In genomic region chr17:86494895-86495294, GRCm38 (mm10) we compare ENCODE assay signal across 18 mouse cellular contexts. TPM values are rescaled to one million over a fixed set of nuclear protein-coding genes. Genes with fewer than 3 reads are reported as not detected.
A peak's percentile ranks its signal among the peaks of the same experiment; 100 is the strongest.
DNase-seq lines count a peak whose midpoint lies in the region; ATAC-seq and TF ChIP-seq lines count a peak whose summit lies in the region.
"Had no signal": no experiment of that assay in that cellular context is flagged by ENCODE, and none has a peak within 500 bp of the region (broad histone marks: within the 10 kb centered on the region; RNA-seq: fewer than 3 reads in every experiment).

No protein-coding gene starts in this region.

- H3K4me3 ChIP-seq in gastrocnemius, adult 2 months: no peak overlapping the region
- no peak overlapping the region for H3K4me3 ChIP-seq in left cerebral cortex, adult 2 months
- H3K4me3 ChIP-seq: hindbrain, embryonic 12.5 days; lung, embryonic 15.5 days; midbrain, embryonic 10.5 days; myocyte had no signal

- TF ChIP-seq CTCF in gastrocnemius, adult 2 months (IDR thresholded peaks at IDR 0.05): peak; percentile 18; the same call in 1 of the 2 replicates
- TF ChIP-seq CTCF in left cerebral cortex, adult 2 months (IDR thresholded peaks at IDR 0.05): peak; percentile 38

- intact Hi-C loops in gastrocnemius, adult 2 months (cut with DNase I): loop anchor here (5.0 kb wide), 2 partner anchors 262 to 317 kb away; no protein-coding TSS in a partner anchor
- intact Hi-C loops in gastrocnemius, postnatal 14 days (cut with DNase I; ENCODE audit: low total_unique reads): no loop called here
- intact Hi-C loops in left cerebral cortex, adult 2 months (cut with DNase I): loop anchor here (5.0 kb wide), 1 partner anchor 257 kb away; the partner anchor contains the start of gene Epas1
- intact Hi-C loops in left cerebral cortex, postnatal 10 days (cut with DNase I): loop anchor here (5.0 to 10.0 kb wide), 2 partner anchors 320 to 412 kb away; no protein-coding TSS in a partner anchor

- DNase-seq in gastrocnemius, adult 2 months: no peak
- DNase-seq in gastrocnemius, postnatal 14 days: no peak
- no peak for DNase-seq in left cerebral cortex, adult 2 months (ENCODE audit: extremely low spot score in 1 of 2, low spot score in 2 of 2)
- DNase-seq in left cerebral cortex, postnatal 10 days (ENCODE audit: extremely low spot score in 1 of 2, low spot score in 2 of 2): no peak
- DNase-seq in liver: peak; percentile 13
- no peak for DNase-seq in adrenal gland, postnatal 36 days
- no peak for DNase-seq in urinary bladder, adult 18-20 months (ENCODE audit: low spot score in 2 of 2)
- DNase-seq: adrenal gland, postnatal 10 days; cerebellum, adult 11 months; kidney, adult 11 months; right cerebral cortex, postnatal 14 days; thymus, postnatal 25 days had no signal

- peak; percentile 57; the same call in 1 of the 2 replicates for ATAC-seq in monocyte, adult 5-6 weeks (replicated peaks; ENCODE audit: insufficient number of reproducible peaks, low FRiP score, low TSS enrichment, poor library complexity, severe bottlenecking)

- H3K27ac ChIP-seq in gastrocnemius, adult 2 months: no peak overlapping the region
- no peak overlapping the region for H3K27ac ChIP-seq in left cerebral cortex, adult 2 months
- H3K27ac ChIP-seq: hindbrain, embryonic 12.5 days; lung, embryonic 15.5 days; midbrain, embryonic 10.5 days had no signal

RNA-seq across cellular contexts. Expression of gene Gm10309, which starts 10.1 kb away (rescaled TPM):
- total RNA-seq in gastrocnemius, adult 2 months (2021): under 1 TPM; 0.13 to 0.22 TPM
- total RNA-seq in gastrocnemius, postnatal 14 days (2021): not detected
- total RNA-seq in left cerebral cortex, adult 2 months (2021): not detected
- total RNA-seq in left cerebral cortex, postnatal 10 days (2021): not detected
- total RNA-seq in monocyte, adult 5-6 weeks (2017): not detected in 3 replicates
- total RNA-seq in adrenal gland, postnatal 36 days (2021): not detected
- total RNA-seq: layer of hippocampus, adult 8-10 months had no signal
